Mouse (Mus musculus) forebrain, embryonic 12.5 days (tissue): Measurements from ENCODE around the gene Ccdc137. TPM values are rescaled to one million over a fixed set of nuclear protein-coding genes. Genes with fewer than 3 reads are reported as not detected.

Experiments used
- ATAC-seq: fragments of 200-750 bp; cut with Nextera tagmentation; 2 replicates; pipeline ENCODE4 v1.8.0; 2017; ENCODE audit warnings: moderate TSS enrichment; ENCODE audit not compliant: low FRiP score
- H3K27ac ChIP-seq: fragments of 300-500 bp; sonication (generic); 2 replicates; pipeline ENCODE4 v1.5.1; 2016; ENCODE audit warnings: mild to moderate bottlenecking
- H3K27me3 ChIP-seq: fragments of 300-500 bp; sonication (generic); 2 replicates; pipeline ENCODE4 v1.6.1; 2016; ENCODE audit warnings: mild to moderate bottlenecking
- H3K36me3 ChIP-seq: fragments of 300-500 bp; sonication (generic); replicated peaks from 2 replicates; pipeline ENCODE4 v1.6.1; 2016; ENCODE audit warnings: mild to moderate bottlenecking
- H3K4me1 ChIP-seq: fragments of 300-500 bp; sonication (generic); 2 replicates; pipeline ENCODE4 v1.6.1; 2016
- H3K4me2 ChIP-seq: fragments of 300-500 bp; sonication (generic); 2 replicates; pipeline ENCODE4 v1.6.1; 2016; ENCODE audit warnings: mild to moderate bottlenecking, moderate library complexity
- H3K4me3 ChIP-seq: fragments of 300-500 bp; sonication (generic); replicated peaks from 2 replicates; pipeline ENCODE4 v1.5.1; 2016; ENCODE audit warnings: mild to moderate bottlenecking
- H3K9ac ChIP-seq: fragments of 300-500 bp; sonication (generic); 2 replicates; pipeline ENCODE4 v1.6.1; 2016; ENCODE audit warnings: mild to moderate bottlenecking
- H3K9me3 ChIP-seq: fragments of 300-500 bp; sonication (generic); 2 replicates; pipeline ENCODE4 v1.6.1; 2016
- WGBS: fragments of 180-500 bp; shearing (Covaris S2); methylation state at CpG from one replicate; pipeline ENCODE4 v1.1.7; 2016; 5-methylcytosine and 5-hydroxymethylcytosine counted together
- polyA plus RNA-seq: library from polyadenylated mRNA; unstranded; fragments of >200 nt; fragmentation: Nextera tagmentation; extraction: Ambion mirVana; gene quantifications from 2 replicates; pipeline ENCODE4 v1.2.1, GENCODE M21; 2016

The Ccdc137 gene
- polyA plus RNA-seq, 1 experiment from 2014 or later, result 34.5 TPM

GRCm38 (mm10) chr11:120492024-120492877 lies 34.3 kb downstream of the Ccdc137 start:
- peak overlapping the region; percentile 91 for H3K4me3 ChIP-seq
- no peaks in the 10 kb centered on the region for H3K9me3 ChIP-seq
- H3K4me2 ChIP-seq, result peak overlapping the region; percentile 81
- peak overlapping the region; percentile 85 for H3K27ac ChIP-seq
- peak; percentile 9; the same call in 1 of the 2 replicates for ATAC-seq
- H3K27me3 ChIP-seq, result no peaks in the 10 kb centered on the region
- peaks cover 57% of the 10 kb centered on the region for H3K36me3 ChIP-seq
- H3K9ac ChIP-seq, result peak overlapping the region; percentile 90
- WGBS, result under 1% methylated on average over 48 of the region's 48 CpGs
- peaks cover 35% of the 10 kb centered on the region for H3K4me1 ChIP-seq

GRCm38 (mm10) chr11:120492878-120493203 lies 34.9 kb downstream of the Ccdc137 start:
- 26% methylated on average over 3 of the region's 3 CpGs for WGBS
- no peak for ATAC-seq
- peaks cover 57% of the 10 kb centered on the region for H3K36me3 ChIP-seq
- peak overlapping the region; percentile 90 for H3K9ac ChIP-seq
- H3K4me2 ChIP-seq, result peak overlapping the region; percentile 81
- H3K4me3 ChIP-seq, result peak overlapping the region; percentile 91
- H3K27ac ChIP-seq, result 0 out of 2 replicates have a peak overlapping the region, but pooled peaks have one; percentile 32
- no peaks in the 10 kb centered on the region for H3K9me3 ChIP-seq
- H3K4me1 ChIP-seq, result peaks cover 35% of the 10 kb centered on the region
- H3K27me3 ChIP-seq, result no peaks in the 10 kb centered on the region

- Histone ChIP-seq H3K9me3 (no peaks in the 10 kb centered on the region), H3K4me2 (peak overlapping the region; percentile 81), H3K4me1 (peaks cover 35% of the 10 kb centered on the region), H3K27me3 (no peaks in the 10 kb centered on the region), H3K4me3 (peak overlapping the region; percentile 91), H3K9ac (peak overlapping the region; percentile 90), H3K36me3 (peaks cover 57% of the 10 kb centered on the region), H3K27ac (no peak overlapping the region)
- no peak for ATAC-seq
- WGBS, result 60% methylated on average over 3 of the region's 3 CpGs
Measured at GRCm38 (mm10) chr11:120493351-120493750, 35.4 kb downstream of the Ccdc137 start.

- Histone ChIP-seq H3K4me3 (no peak overlapping the region), H3K9me3 (no peaks in the 10 kb centered on the region), H3K27me3 (no peaks in the 10 kb centered on the region), H3K27ac (no peak overlapping the region), H3K36me3 (peaks cover 57% of the 10 kb centered on the region), H3K4me1 (peaks cover 35% of the 10 kb centered on the region), H3K9ac (no peak overlapping the region), H3K4me2 (peak overlapping the region; percentile 81)
- 88% methylated on average over 3 of the region's 3 CpGs for WGBS
- ATAC-seq, result no peak
Measured at GRCm38 (mm10) chr11:120493911-120494310, 36.0 kb downstream of the Ccdc137 start.

- no peak overlapping the region for H3K27ac ChIP-seq
- ATAC-seq, result no peak
- no peaks in the 10 kb centered on the region for H3K9me3 ChIP-seq
- H3K4me1 ChIP-seq, result peaks cover 15% of the 10 kb centered on the region
- no peaks in the 10 kb centered on the region for H3K27me3 ChIP-seq
- no peak overlapping the region for H3K9ac ChIP-seq
- H3K36me3 ChIP-seq, result peaks cover 54% of the 10 kb centered on the region
- H3K4me3 ChIP-seq, result no peak overlapping the region
- no peak overlapping the region for H3K4me2 ChIP-seq
- 92% methylated on average over 3 of the region's 3 CpGs for WGBS
Measured at GRCm38 (mm10) chr11:120497436-120497835, 39.5 kb downstream of the Ccdc137 start.

- H3K27me3 ChIP-seq, result no peaks in the 10 kb centered on the region
- peaks cover 54% of the 10 kb centered on the region for H3K36me3 ChIP-seq
- H3K9me3 ChIP-seq, result no peaks in the 10 kb centered on the region
- H3K4me1 ChIP-seq, result peaks cover 7% of the 10 kb centered on the region
- no peak overlapping the region for H3K4me3 ChIP-seq
- H3K9ac ChIP-seq, result no peak overlapping the region
- no peak overlapping the region for H3K4me2 ChIP-seq
- WGBS, result 90% methylated on average over 12 of the region's 12 CpGs
- H3K27ac ChIP-seq, result no peak overlapping the region
- ATAC-seq, result no peak
Measured at GRCm38 (mm10) chr11:120498226-120498625, 40.3 kb downstream of the Ccdc137 start.

- 85% methylated on average over 5 of the region's 5 CpGs for WGBS
- 0 out of 2 replicates have a peak, but pooled peaks cover under 1% of the 10 kb centered on the region for H3K4me1 ChIP-seq
- H3K36me3 ChIP-seq, result peaks cover 54% of the 10 kb centered on the region
- no peak overlapping the region for H3K9ac ChIP-seq
- no peak overlapping the region for H3K27ac ChIP-seq
- H3K4me3 ChIP-seq, result no peak overlapping the region
- ATAC-seq, result no peak
- no peaks in the 10 kb centered on the region for H3K27me3 ChIP-seq
- H3K9me3 ChIP-seq, result no peaks in the 10 kb centered on the region
- no peak overlapping the region for H3K4me2 ChIP-seq
Measured at GRCm38 (mm10) chr11:120498891-120499290, 41.0 kb downstream of the Ccdc137 start.

GRCm38 (mm10) chr11:120499894-120500293 lies 42.0 kb downstream of the Ccdc137 start:
- H3K4me1 ChIP-seq, result no peaks in the 10 kb centered on the region
- 86% methylated on average over 6 of the region's 6 CpGs for WGBS
- no peak overlapping the region for H3K27ac ChIP-seq

GRCm38 (mm10) chr11:120500357-120500756 lies 42.4 kb downstream of the Ccdc137 start:
- Histone ChIP-seq H3K9ac (no peak overlapping the region), H3K27ac (no peak overlapping the region), H3K4me1 (no peaks in the 10 kb centered on the region), H3K4me3 (no peak overlapping the region), H3K27me3 (no peaks in the 10 kb centered on the region), H3K36me3 (peaks cover 40% of the 10 kb centered on the region), H3K4me2 (no peak overlapping the region), H3K9me3 (no peaks in the 10 kb centered on the region)
- WGBS, result 29% methylated on average over 3 of the region's 3 CpGs
- ATAC-seq, result no peak

More at GRCm38 (mm10) chr11:120499894-120500293, 42.0 kb downstream of the Ccdc137 start:
- peaks cover 44% of the 10 kb centered on the region for H3K36me3 ChIP-seq
- no peak for ATAC-seq
- no peaks in the 10 kb centered on the region for H3K27me3 ChIP-seq
- no peak overlapping the region for H3K4me2 ChIP-seq
- no peak overlapping the region for H3K4me3 ChIP-seq
- H3K9ac ChIP-seq, result no peak overlapping the region
- no peaks in the 10 kb centered on the region for H3K9me3 ChIP-seq

- no peaks in the 10 kb centered on the region for H3K9me3 ChIP-seq
- peaks cover 34% of the 10 kb centered on the region for H3K36me3 ChIP-seq
- no peak overlapping the region for H3K4me2 ChIP-seq
- WGBS, result 73% methylated on average over 6 of the region's 6 CpGs
- no peaks in the 10 kb centered on the region for H3K27me3 ChIP-seq
- H3K4me1 ChIP-seq, result no peaks in the 10 kb centered on the region
- no peak overlapping the region for H3K27ac ChIP-seq
- no peak for ATAC-seq
- H3K4me3 ChIP-seq, result no peak overlapping the region
- no peak overlapping the region for H3K9ac ChIP-seq
Measured at GRCm38 (mm10) chr11:120501018-120501417, 43.1 kb downstream of the Ccdc137 start.

- no peak for ATAC-seq
- Histone ChIP-seq H3K9ac (no peak overlapping the region), H3K27me3 (no peaks in the 10 kb centered on the region), H3K36me3 (peaks cover 28% of the 10 kb centered on the region), H3K9me3 (no peaks in the 10 kb centered on the region), H3K4me2 (no peak overlapping the region), H3K27ac (no peak overlapping the region), H3K4me1 (no peaks in the 10 kb centered on the region), H3K4me3 (no peak overlapping the region)
- WGBS, result 87% methylated on average over 4 of the region's 4 CpGs
Measured at GRCm38 (mm10) chr11:120501701-120502100, 43.8 kb downstream of the Ccdc137 start.

- WGBS, result 87% methylated on average over 3 of the region's 3 CpGs
- Histone ChIP-seq H3K27ac (no peak overlapping the region), H3K9me3 (no peaks in the 10 kb centered on the region), H3K27me3 (peaks cover 3% of the 10 kb centered on the region; the same call in 1 of the 2 replicates), H3K9ac (no peak overlapping the region), H3K4me3 (no peak overlapping the region), H3K36me3 (no peaks in the 10 kb centered on the region), H3K4me2 (no peak overlapping the region), H3K4me1 (peaks cover 7% of the 10 kb centered on the region)
- no peak for ATAC-seq
Measured at GRCm38 (mm10) chr11:120505661-120506060, 47.7 kb downstream of the Ccdc137 start.

- Histone ChIP-seq H3K4me1 (peaks cover 13% of the 10 kb centered on the region), H3K9me3 (no peaks in the 10 kb centered on the region), H3K4me3 (no peak overlapping the region), H3K27me3 (peaks cover 3% of the 10 kb centered on the region; the same call in 1 of the 2 replicates), H3K36me3 (no peaks in the 10 kb centered on the region), H3K9ac (no peak overlapping the region), H3K27ac (no peak overlapping the region), H3K4me2 (no peak overlapping the region)
- ATAC-seq, result no peak
- WGBS, result 63% methylated on average over 4 of the region's 4 CpGs
Measured at GRCm38 (mm10) chr11:120506899-120507298, 49.0 kb downstream of the Ccdc137 start.
